25 mouse cellular contexts compared by ENCODE assay signal in genomic region chr1:154188229-154188628, GRCm38 (mm10). TPM values are rescaled to one million over a fixed set of nuclear protein-coding genes. Genes with fewer than 3 reads are reported as not detected.
DNase-seq lines count a peak whose midpoint lies in the region; ATAC-seq lines count a peak whose summit lies in the region.
"Had no signal": no experiment of that assay in that cellular context is flagged by ENCODE, and none has a peak within 500 bp of the region (broad histone marks: within the 10 kb centered on the region; RNA-seq: fewer than 3 reads in every experiment).

No protein-coding gene starts in this region.

- H3K4me3 ChIP-seq in limb, embryonic 12.5 days (replicated peaks): no peak overlapping the region
- H3K4me3 ChIP-seq: embryonic facial prominence, embryonic 12.5 days; forebrain, embryonic 13.5 days; forebrain, embryonic 15.5 days had no signal

- no peak overlapping the region for H3K4me2 ChIP-seq in limb, embryonic 12.5 days
- H3K4me2 ChIP-seq: embryonic facial prominence, embryonic 12.5 days; forebrain, embryonic 13.5 days; forebrain, embryonic 15.5 days had no signal

- no peak overlapping the region for H3K9ac ChIP-seq in limb, embryonic 12.5 days (replicated peaks)
- H3K9ac ChIP-seq: embryonic facial prominence, embryonic 12.5 days; forebrain, embryonic 13.5 days; forebrain, embryonic 15.5 days; forebrain, postnatal 0 days had no signal

- WGBS in limb, embryonic 12.5 days: 82% methylated on average over 4 of the region's 4 CpGs

- peaks cover 29% of the 10 kb centered on the region for H3K4me1 ChIP-seq in limb, embryonic 12.5 days (replicated peaks)
- H3K4me1 ChIP-seq: forebrain, embryonic 13.5 days; forebrain, embryonic 15.5 days had no signal

- ATAC-seq in frontal cortex, adult (ENCODE audit: low TSS enrichment): peak; percentile 80
- ATAC-seq in limb, embryonic 12.5 days (ENCODE audit: insufficient number of reproducible peaks, insufficient read depth, low FRiP score, low TSS enrichment, low read depth): no peak
- ATAC-seq: activated CD4-positive, CD25-positive, alpha-beta regulatory T cell, adult 4 months; CD4-positive, CD25-positive, alpha-beta regulatory T cell, adult 4 months; forebrain, embryonic 13.5 days; forebrain, embryonic 15.5 days; forebrain, postnatal 0 days; Patski had no signal

- H3K27ac ChIP-seq in limb, embryonic 12.5 days: peak overlapping the region; percentile 78; the same call in 1 of the 2 replicates
- H3K27ac ChIP-seq: embryonic facial prominence, embryonic 12.5 days; forebrain, embryonic 13.5 days; forebrain, embryonic 15.5 days had no signal

- H3K36me3 ChIP-seq in limb, embryonic 12.5 days: no peaks in the 10 kb centered on the region
- H3K36me3 ChIP-seq: embryonic facial prominence, embryonic 12.5 days; forebrain, embryonic 15.5 days; G1E had no signal

- H3K9me3 ChIP-seq in limb, embryonic 12.5 days: no peaks in the 10 kb centered on the region
- H3K9me3 ChIP-seq: embryonic facial prominence, embryonic 12.5 days; forebrain, embryonic 13.5 days; forebrain, embryonic 15.5 days had no signal

- no peak for DNase-seq in frontal cortex, postnatal 10 days (ENCODE audit: low spot score in 2 of 2)
- DNase-seq in brain, adult 2 months (ENCODE audit: low read depth, low spot score): peak; percentile 63
- no peak for DNase-seq in kidney, postnatal 10 days
- no peak for DNase-seq in heart, adult 9 months (ENCODE audit: low spot score in 2 of 2)
- DNase-seq: adrenal gland, adult 8-10 months; adrenal gland, postnatal 36 days; B cell, adult 2 months; cerebellum, adult 11 months; cerebellum, adult 18-20 months; cerebellum, adult 8-10 months; cerebellum, adult 9-11 months; cerebellum, postnatal 14 days; cerebellum, postnatal 36 days; forebrain, postnatal 0 days had no signal

- H3K27me3 ChIP-seq in limb, embryonic 12.5 days: no peaks in the 10 kb centered on the region
- H3K27me3 ChIP-seq: CH12.LX; embryonic facial prominence, embryonic 12.5 days; forebrain, embryonic 13.5 days; forebrain, embryonic 15.5 days had no signal

RNA-seq across cellular contexts. Expression of gene Zfp648, which starts 12.8 kb away (rescaled TPM):
- 0.56 and 0.76 TPM in 2 replicates for polyA plus RNA-seq in limb, embryonic 12.5 days (2016; fragmentation: Nextera tagmentation; extraction: Ambion mirVana)
- polyA plus RNA-seq: activated CD4-positive, CD25-positive, alpha-beta regulatory T cell, adult 4 months; CD4-positive, CD25-positive, alpha-beta regulatory T cell, adult 4 months; forebrain, embryonic 11.5 days; forebrain, embryonic 13.5 days; G1E; Patski had no signal
